Mouse (Mus musculus) T-helper 1 cell (primary cell): ENCODE measurements at regions not wholly inside any gene's neighbourhood (a gene's known extent, or its start where the extent isn't known, plus 50 kb on each side); places are given as distances from the start of the nearest gene placed in this dataset.

Experiments
- in situ Hi-C: fragments of 300-600 bp; cut with MboI, MseI; formaldehyde crosslinking; loops from one replicate; pipeline ENCODE4 v1.15.1; 2025; ENCODE audit warnings: high pct_unique_total_duplicates

- in situ Hi-C loops, result no loop called here
Observed at GRCm38 (mm10) chr13:106562161-106562560, 374.6 kb downstream of the Ipo11 start.

- in situ Hi-C loops, result no loop called here
Observed at GRCm38 (mm10) chr13:106525406-106526206, 411.2 kb downstream of the Ipo11 start.

- in situ Hi-C loops, result no loop called here
Observed at GRCm38 (mm10) chr13:106514510-106515169, 422.1 kb downstream of the Ipo11 start.

- in situ Hi-C loops, result no loop called here
Observed at GRCm38 (mm10) chr13:106513669-106514068, 423.1 kb downstream of the Ipo11 start.

DNA sequence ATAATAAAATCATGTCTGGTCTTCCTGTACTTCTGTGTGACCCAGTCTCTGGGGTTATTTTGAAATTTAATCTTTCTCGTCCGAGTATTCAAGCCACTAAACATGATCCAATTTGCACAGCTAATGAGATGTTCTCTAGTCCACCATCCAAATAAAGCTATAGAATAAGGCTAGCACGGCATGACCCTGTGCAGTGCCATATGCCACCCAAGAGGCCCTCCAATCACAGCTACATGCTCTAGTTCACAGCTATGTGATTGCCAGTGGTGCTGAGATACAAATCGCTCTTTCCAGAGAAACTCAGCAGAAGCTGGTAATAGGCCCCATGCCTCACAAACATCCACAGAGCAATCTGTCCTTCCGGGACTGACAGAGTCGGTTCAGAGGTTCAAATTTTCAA lies 426.3 kb downstream of the Ipo11 start:
- in situ Hi-C loops, result no loop called here

DNA sequence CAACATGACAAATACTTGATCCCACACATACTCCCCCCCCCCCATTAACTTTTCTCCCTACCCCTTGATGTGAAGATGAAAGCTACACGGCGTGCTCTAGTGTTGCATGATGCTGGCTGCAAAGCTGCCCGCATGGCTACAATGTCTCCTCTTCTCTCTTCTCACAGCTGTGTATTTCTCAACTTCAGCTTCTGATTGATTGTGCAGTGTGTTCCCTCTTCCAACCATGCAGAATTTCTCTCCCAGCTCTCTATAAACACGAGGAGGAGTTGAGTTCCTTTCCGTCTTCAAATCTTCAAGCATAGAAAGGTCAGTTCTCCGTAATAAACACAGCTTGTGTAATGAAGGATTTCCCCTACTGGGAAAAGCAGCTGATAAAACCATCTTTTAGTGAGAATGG lies 435.5 kb downstream of the Ipo11 start:
- in situ Hi-C loops, result no loop called here

GRCm38 (mm10) chr13:106471264-106471663 lies 465.5 kb downstream of the Ipo11 start:
- in situ Hi-C loops, result no loop called here

- in situ Hi-C loops, result no loop called here
Observed at GRCm38 (mm10) chr13:106454366-106454927, 482.3 kb downstream of the Ipo11 start.

DNA sequence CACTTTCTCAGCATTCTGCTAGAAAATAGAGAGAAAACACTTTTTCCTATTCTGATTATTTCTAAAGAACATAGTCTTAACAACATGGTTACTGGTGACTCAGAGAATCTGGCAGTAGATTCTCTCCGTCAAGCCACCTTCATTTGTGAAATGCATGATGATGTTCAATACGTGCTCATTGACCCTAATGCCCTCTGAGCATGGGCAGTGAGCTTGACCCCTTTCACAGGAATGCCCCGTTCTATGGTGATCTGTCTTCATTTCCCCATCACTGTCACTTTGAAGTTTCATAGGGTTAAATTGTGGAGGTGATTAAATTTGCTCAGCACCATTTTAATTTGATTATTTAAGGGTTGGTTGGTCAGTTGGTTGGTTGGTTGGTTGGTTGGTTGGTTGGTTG lies 504.6 kb downstream of the Ipo11 start:
- in situ Hi-C loops, result no loop called here

GRCm38 (mm10) chr13:106406608-106407038 lies 530.1 kb downstream of the Ipo11 start:
- in situ Hi-C loops, result no loop called here

DNA sequence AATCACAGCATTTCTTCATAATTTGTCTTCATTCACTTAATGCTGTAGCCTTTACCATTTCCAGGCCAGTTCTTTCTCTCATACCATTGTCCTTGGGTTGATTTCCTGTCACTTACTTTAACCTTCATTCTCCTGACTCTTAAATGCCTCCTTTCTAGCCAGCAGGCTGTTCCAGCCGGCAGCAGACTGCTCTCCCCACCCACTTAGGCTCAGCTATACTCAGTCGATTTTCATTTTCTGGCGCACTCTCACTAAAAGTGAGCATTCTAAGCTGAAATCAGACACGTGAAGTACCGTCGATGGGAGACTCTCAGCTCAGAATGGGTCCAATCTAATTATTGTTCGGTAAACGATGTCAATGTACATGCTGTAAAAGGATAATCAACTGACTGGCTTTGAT lies 544.1 kb downstream of the Ipo11 start:
- in situ Hi-C loops, result no loop called here

GRCm38 (mm10) chr13:106388634-106389033 lies 548.1 kb downstream of the Ipo11 start:
- in situ Hi-C loops, result no loop called here

GRCm38 (mm10) chr13:106367589-106367988 lies 569.2 kb downstream of the Ipo11 start:
- in situ Hi-C loops, result no loop called here

GRCm38 (mm10) chr13:106352614-106353409 lies 583.9 kb downstream of the Ipo11 start:
- in situ Hi-C loops, result no loop called here

DNA sequence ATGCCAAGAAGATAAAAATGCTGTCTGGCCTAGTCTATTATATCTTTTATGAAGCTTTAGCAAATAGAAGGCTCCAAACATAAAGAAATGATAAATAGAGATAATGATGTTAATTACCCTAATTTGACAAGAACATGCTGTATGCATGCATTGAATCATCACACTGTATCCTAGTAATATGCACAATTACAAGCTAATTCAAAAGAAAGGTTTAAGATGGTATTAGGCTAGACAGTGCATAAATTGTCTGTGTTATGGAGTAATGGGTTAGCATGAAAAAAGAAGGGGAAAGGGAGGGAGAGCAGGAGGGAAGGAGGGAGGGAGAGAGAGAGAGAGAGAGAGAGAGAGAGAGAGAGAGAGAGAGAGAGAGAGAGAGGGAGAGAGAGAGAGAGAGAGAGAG lies 604.7 kb downstream of the Ipo11 start:
- in situ Hi-C loops, result no loop called here

DNA sequence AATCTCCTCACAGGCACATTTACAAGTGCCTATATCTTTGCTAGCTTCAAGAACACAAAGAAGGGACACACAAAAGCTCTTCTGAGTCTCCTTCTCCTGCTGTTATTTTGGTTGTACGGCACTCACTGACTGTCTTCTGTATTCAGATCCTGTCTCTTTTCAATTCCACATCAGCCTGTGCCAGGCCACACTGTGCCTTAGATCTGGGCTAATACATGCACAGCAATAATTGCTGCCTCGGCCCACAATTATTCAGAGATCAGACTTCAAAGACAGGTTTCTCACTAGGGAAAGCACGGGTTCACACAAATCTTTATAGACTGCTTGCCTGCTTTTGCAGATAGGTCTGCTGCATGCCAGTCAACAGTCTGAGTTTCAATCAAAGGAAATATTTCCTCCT lies 617.8 kb downstream of the Ipo11 start:
- in situ Hi-C loops, result no loop called here

GRCm38 (mm10) chr13:106318476-106318875 lies 618.3 kb downstream of the Ipo11 start:
- in situ Hi-C loops, result no loop called here

DNA sequence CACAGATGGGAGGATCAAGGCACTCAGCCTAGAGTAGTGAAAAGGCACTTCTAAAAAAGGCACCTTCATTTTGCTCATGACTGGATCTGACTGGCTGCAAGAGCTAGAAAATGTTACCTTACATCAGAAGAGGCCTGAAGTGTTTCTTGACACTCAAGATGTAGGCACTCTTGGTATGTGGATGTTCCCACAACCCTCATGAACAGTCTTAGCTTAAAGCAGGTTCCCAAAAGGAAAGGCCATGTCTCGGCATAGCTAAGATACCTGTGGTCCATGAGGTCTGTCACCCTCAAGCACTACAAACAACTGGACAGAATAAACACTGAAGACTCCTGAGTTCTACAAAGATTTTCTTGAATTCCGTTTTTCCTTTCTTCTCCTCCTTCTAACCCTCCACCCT lies 619.5 kb downstream of the Ipo11 start:
- in situ Hi-C loops, result no loop called here

DNA sequence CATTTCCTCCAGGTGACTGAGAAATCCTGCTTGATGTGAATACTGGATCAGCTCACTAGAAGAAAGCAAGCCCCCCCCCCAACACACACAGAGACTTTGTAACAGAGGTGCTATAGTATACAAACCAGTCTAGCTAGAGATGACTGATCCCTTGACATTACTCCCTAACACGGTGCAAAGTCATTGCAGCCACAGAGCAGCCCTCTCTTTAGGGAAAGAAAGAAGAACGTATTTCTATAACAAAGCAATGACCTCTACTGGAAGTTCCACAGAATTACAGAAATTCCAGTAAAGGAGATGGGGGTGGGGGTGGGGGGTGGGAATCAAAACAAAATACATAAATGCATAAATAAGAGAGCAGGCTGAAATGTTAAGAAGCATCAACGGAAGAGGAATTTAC lies 655.6 kb downstream of the Ipo11 start:
- in situ Hi-C loops, result no loop called here

- in situ Hi-C loops, result no loop called here
Observed at GRCm38 (mm10) chr13:106259874-106260273, 676.9 kb downstream of the Ipo11 start.
